Mouse (Mus musculus): ENCODE data around the gene Eif2b2. TPM values are rescaled to one million over a fixed set of nuclear protein-coding genes. Genes with fewer than 3 reads are reported as not detected.

The Eif2b2 gene
- polyA plus RNA-seq, 1 experiment = 342 TPM

DNA sequence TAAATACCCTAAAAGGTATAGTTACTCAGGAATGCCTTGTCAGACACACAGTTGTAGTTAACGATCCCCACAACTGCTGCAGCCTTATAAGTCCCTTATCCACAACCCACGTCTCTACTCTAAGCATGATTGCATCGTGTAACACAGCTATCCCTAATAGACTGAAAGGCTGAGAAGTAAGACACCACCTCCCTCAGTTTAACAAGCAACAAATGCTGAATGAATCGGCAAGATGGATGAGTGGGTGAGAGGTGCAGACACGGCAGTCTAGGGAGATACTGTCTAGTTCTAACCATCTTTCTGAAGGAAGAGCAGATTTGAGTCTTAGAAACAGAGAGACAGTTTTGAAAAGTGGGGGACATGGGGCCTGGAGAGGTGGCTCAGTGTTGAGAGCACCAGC lies 43.9 kb downstream of the Eif2b2 start:
- no peak for TF ChIP-seq MYOG (IDR thresholded peaks at IDR 0.05; ENCODE audit: control insufficient read depth in 1 of 3, insufficient read depth in 1 of 3, insufficient read length in 2 of 3, low read depth in 2 of 3)
- TF ChIP-seq SRF (IDR thresholded peaks at IDR 0.05; ENCODE audit: control insufficient read depth, insufficient read length, low read depth) = no peak
- no peak for TF ChIP-seq TCF12 (IDR thresholded peaks at IDR 0.05; ENCODE audit: insufficient read depth, poor library complexity, severe bottlenecking)
- no peak for TF ChIP-seq POLR2AphosphoS2 (IDR thresholded peaks at IDR 0.05; ENCODE audit: insufficient read length, low read depth)
- TF ChIP-seq REST (IDR thresholded peaks at IDR 0.05; ENCODE audit: insufficient read depth, insufficient read length) = no peak
- TF ChIP-seq E2F4 (IDR thresholded peaks at IDR 0.05; ENCODE audit: insufficient read depth) = no peak
- Histone ChIP-seq H3K36me3 (ENCODE audit: control insufficient read depth, insufficient read depth) (no peaks in the 10 kb centered on the region), H3ac (ENCODE audit: control insufficient read depth, insufficient read length) (no peak overlapping the region), H3K4me3 (no peak overlapping the region), H3K4me2 (ENCODE audit: low read depth) (no peak overlapping the region), H3K27me3 (ENCODE audit: control insufficient read depth, insufficient read depth, insufficient read length) (no peaks in the 10 kb centered on the region), H3K79me2 (ENCODE audit: control insufficient read depth, insufficient read depth) (no peaks in the 10 kb centered on the region)

GRCm38 (mm10) chr12:85264531-85264930 lies 45.2 kb downstream of the Eif2b2 start:
- no peaks in the 10 kb centered on the region for H3K27me3 ChIP-seq (ENCODE audit: control insufficient read depth, insufficient read depth, insufficient read length)
- no peak overlapping the region for H3K4me3 ChIP-seq
- no peak overlapping the region for H3ac ChIP-seq (ENCODE audit: control insufficient read depth, insufficient read length)
- TF ChIP-seq USF1 (IDR thresholded peaks at IDR 0.05; ENCODE audit: low read depth) (no peak), REST (IDR thresholded peaks at IDR 0.05; ENCODE audit: insufficient read depth, insufficient read length) (no peak), TCF3 (IDR thresholded peaks at IDR 0.05; ENCODE audit: insufficient read length, low read depth) (no peak), POLR2AphosphoS2 (IDR thresholded peaks at IDR 0.05; ENCODE audit: insufficient read length, low read depth) (no peak), MYOD1 (IDR thresholded peaks at IDR 0.05; ENCODE audit: control insufficient read depth in 1 of 3, insufficient read length in 2 of 3, low read depth in 2 of 3) (no peak), MAX (IDR thresholded peaks at IDR 0.05; ENCODE audit: low read depth) (no peak), MYOG (IDR thresholded peaks at IDR 0.05; ENCODE audit: control insufficient read depth in 1 of 3, insufficient read depth in 1 of 3, insufficient read length in 2 of 3, low read depth in 2 of 3) (no peak), POLR2A (IDR thresholded peaks at IDR 0.05; ENCODE audit: insufficient read length, low read depth) (no peak)
- H3K36me3 ChIP-seq (ENCODE audit: control insufficient read depth, insufficient read depth) = no peaks in the 10 kb centered on the region
- H3K79me2 ChIP-seq (ENCODE audit: control insufficient read depth, insufficient read depth) = no peaks in the 10 kb centered on the region
- H3K4me2 ChIP-seq (ENCODE audit: low read depth) = peak overlapping the region; percentile 36

DNA sequence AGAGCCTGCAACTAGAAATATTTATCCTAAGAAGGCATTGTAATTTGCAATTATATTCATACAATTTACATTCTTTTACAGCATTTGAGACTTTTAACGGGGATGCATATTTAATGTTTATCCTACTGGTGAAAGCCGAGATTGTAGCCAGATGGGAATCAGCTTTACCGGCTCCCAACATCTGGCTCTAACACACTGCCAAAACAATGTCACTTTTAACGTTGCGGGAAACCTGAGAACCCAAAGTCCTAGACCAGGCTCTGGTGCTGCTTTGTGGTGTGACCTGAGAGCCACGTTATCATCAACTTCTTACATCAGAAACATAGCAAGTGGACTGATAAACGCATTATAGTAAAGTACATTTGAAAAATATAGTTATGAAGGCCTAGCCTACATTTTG lies 45.7 kb downstream of the Eif2b2 start:
- peak overlapping the region; percentile 36 for H3K4me2 ChIP-seq (ENCODE audit: low read depth)
- no peak overlapping the region for H3K4me3 ChIP-seq
- TF ChIP-seq USF1 (IDR thresholded peaks at IDR 0.05; ENCODE audit: low read depth) (no peak), TCF12 (IDR thresholded peaks at IDR 0.05; ENCODE audit: insufficient read depth, poor library complexity, severe bottlenecking) (peak; percentile 5)

GRCm38 (mm10) chr12:85266248-85266647 lies 47.0 kb downstream of the Eif2b2 start:
- Histone ChIP-seq H3K27me3 (ENCODE audit: control insufficient read depth, insufficient read depth, insufficient read length) (no peaks in the 10 kb centered on the region), H3K4me2 (ENCODE audit: low read depth) (no peak overlapping the region), H3K79me2 (ENCODE audit: control insufficient read depth, insufficient read depth) (no peaks in the 10 kb centered on the region), H3K4me3 (no peak overlapping the region), H3ac (ENCODE audit: control insufficient read depth, insufficient read length) (no peak overlapping the region), H3K36me3 (ENCODE audit: control insufficient read depth, insufficient read depth) (no peaks in the 10 kb centered on the region)
- TF ChIP-seq MAX (IDR thresholded peaks at IDR 0.05; ENCODE audit: low read depth) = no peak
- no peak for TF ChIP-seq TCF12 (IDR thresholded peaks at IDR 0.05; ENCODE audit: insufficient read depth, poor library complexity, severe bottlenecking)
- no peak for TF ChIP-seq POLR2AphosphoS2 (IDR thresholded peaks at IDR 0.05; ENCODE audit: insufficient read length, low read depth)
- TF ChIP-seq MYOD1 (IDR thresholded peaks at IDR 0.05; ENCODE audit: control insufficient read depth in 1 of 3, insufficient read length in 2 of 3, low read depth in 2 of 3) = no peak
- TF ChIP-seq USF1 (IDR thresholded peaks at IDR 0.05; ENCODE audit: low read depth) = no peak
- TF ChIP-seq SRF (IDR thresholded peaks at IDR 0.05; ENCODE audit: control insufficient read depth, insufficient read length, low read depth) = no peak
- no peak for TF ChIP-seq CEBPB (IDR thresholded peaks at IDR 0.05; ENCODE audit: insufficient read depth, poor library complexity, severe bottlenecking)

More for the DNA sequence above, 45.7 kb downstream of the Eif2b2 start:
- no peak overlapping the region for H3ac ChIP-seq (ENCODE audit: control insufficient read depth, insufficient read length)
- H3K27me3 ChIP-seq (ENCODE audit: control insufficient read depth, insufficient read depth, insufficient read length) = no peaks in the 10 kb centered on the region
- no peaks in the 10 kb centered on the region for H3K79me2 ChIP-seq (ENCODE audit: control insufficient read depth, insufficient read depth)
- H3K36me3 ChIP-seq (ENCODE audit: control insufficient read depth, insufficient read depth) = no peaks in the 10 kb centered on the region

- Histone ChIP-seq H3K4me2 (ENCODE audit: low read depth) (peak overlapping the region; percentile 44), H3K36me3 (ENCODE audit: control insufficient read depth, insufficient read depth) (no peaks in the 10 kb centered on the region), H3K4me3 (no peak overlapping the region)
Observed at GRCm38 (mm10) chr12:85269821-85270220, 50.5 kb downstream of the Eif2b2 start.

More at GRCm38 (mm10) chr12:85269821-85270220, 50.5 kb downstream of the Eif2b2 start:
- no peaks in the 10 kb centered on the region for H3K27me3 ChIP-seq (ENCODE audit: control insufficient read depth, insufficient read depth, insufficient read length)
- H3K79me2 ChIP-seq (ENCODE audit: control insufficient read depth, insufficient read depth) = no peaks in the 10 kb centered on the region
- TF ChIP-seq E2F4 (IDR thresholded peaks at IDR 0.05; ENCODE audit: insufficient read depth) (no peak), USF1 (IDR thresholded peaks at IDR 0.05; ENCODE audit: low read depth) (no peak), REST (IDR thresholded peaks at IDR 0.05; ENCODE audit: insufficient read depth, insufficient read length) (no peak), POLR2A (IDR thresholded peaks at IDR 0.05; ENCODE audit: insufficient read length, low read depth) (no peak), TCF3 (IDR thresholded peaks at IDR 0.05; ENCODE audit: insufficient read length, low read depth) (no peak), MYOD1 (IDR thresholded peaks at IDR 0.05; ENCODE audit: control insufficient read depth in 1 of 3, insufficient read length in 2 of 3, low read depth in 2 of 3) (no peak), MYOG (IDR thresholded peaks at IDR 0.05; ENCODE audit: control insufficient read depth in 1 of 3, insufficient read depth in 1 of 3, insufficient read length in 2 of 3, low read depth in 2 of 3) (no peak), CEBPB (IDR thresholded peaks at IDR 0.05; ENCODE audit: insufficient read depth, poor library complexity, severe bottlenecking) (no peak), MAX (IDR thresholded peaks at IDR 0.05; ENCODE audit: low read depth) (no peak), TCF12 (IDR thresholded peaks at IDR 0.05; ENCODE audit: insufficient read depth, poor library complexity, severe bottlenecking) (no peak)
- no peak overlapping the region for H3ac ChIP-seq (ENCODE audit: control insufficient read depth, insufficient read length)

All from myocyte (in vitro differentiated cells).